Mouse (Mus musculus): ENCODE results near the gene Bcar3.

- TF ChIP-seq BHLHE40 (IDR thresholded peaks at IDR 0.05; ENCODE audit: borderline replicate concordance, low read depth, low read length) (no peak), CHD2 (IDR thresholded peaks at IDR 0.05; ENCODE audit: low read length) (no peak), CTCF (IDR thresholded peaks at IDR 0.05 in 2 of 3, conservative IDR thresholded peaks at IDR 0.05 in 1 of 3; ENCODE audit: control insufficient read depth in 1 of 3, insufficient read depth in 1 of 3, low read depth in 2 of 3, low read length in 3 of 3, poor library complexity in 1 of 3, severe bottlenecking in 1 of 3) (no peak), CHD1 (IDR thresholded peaks at IDR 0.05; ENCODE audit: low read depth, low read length) (no peak), POLR2A (IDR thresholded peaks at IDR 0.05; ENCODE audit: control insufficient read depth in 1 of 2, insufficient read depth in 1 of 2, low read depth in 1 of 2, low read length in 2 of 2, poor library complexity in 1 of 2) (no peak), UBTF (IDR thresholded peaks at IDR 0.05; ENCODE audit: borderline replicate concordance, insufficient read depth, low read depth, low read length) (no peak), MEF2A (IDR thresholded peaks at IDR 0.05; ENCODE audit: extremely low read depth, insufficient replicate concordance, low read depth, low read length, poor library complexity, severe bottlenecking) (no peak), NELFE (IDR thresholded peaks at IDR 0.05; ENCODE audit: low read depth, low read length) (no peak), ZNF384 (IDR thresholded peaks at IDR 0.05; ENCODE audit: low read depth, low read length) (no peak), MYB (IDR thresholded peaks at IDR 0.05; ENCODE audit: low read depth, low read length) (no peak), ELF1 (IDR thresholded peaks at IDR 0.05; ENCODE audit: low read depth, low read length) (no peak), TCF12 (IDR thresholded peaks at IDR 0.05; ENCODE audit: low read depth, low read length) (no peak)
These were observed 82.1 kb downstream of the Bcar3 start for GRCm38 (mm10) chr3:122376011-122376410.

Data from MEL (cell line).